Mouse (Mus musculus) bone marrow, adult 2 months (tissue): ENCODE data around the gene Tradd. TPM values are rescaled to one million over a fixed set of nuclear protein-coding genes. Genes with fewer than 3 reads are reported as not detected.
A peak's percentile ranks its signal among the peaks of the same experiment; 100 is the strongest.
"Not testable (repeated sequence)": the region's sequence is repeated elsewhere in the genome, so short reads cannot be mapped to it uniquely, and the experiment has no call there.

ENCODE experiments used
- H3K27ac ChIP-seq: fragments of 200-500 bp; 2 replicates; pipeline ENCODE4 v1.5.1; 2012; ENCODE audit warnings: low read depth, mild to moderate bottlenecking, control low read depth, inconsistent platforms, low read length; ENCODE audit not compliant: control insufficient read depth, poor library complexity, insufficient read depth
- H3K4me1 ChIP-seq: fragments of 200-500 bp; 2 replicates; pipeline ENCODE4 v1.6.1; 2011; ENCODE audit warnings: low read length; ENCODE audit not compliant: control insufficient read depth, insufficient read depth
- H3K4me3 ChIP-seq: fragments of 200-500 bp; replicated peaks from 2 replicates; pipeline ENCODE3; 2011; ENCODE audit warnings: mild to moderate bottlenecking, low read depth, low read length, control low read depth; ENCODE audit not compliant: control insufficient read depth
- CTCF ChIP-seq: fragments of 200-500 bp; IDR thresholded peaks from 2 replicates; pipeline ENCODE4 v1.5.1; 2011; ENCODE audit warnings: low read length, control low read depth; ENCODE audit not compliant: control insufficient read depth, insufficient read depth
- POLR2A ChIP-seq: fragments of 200-500 bp; IDR thresholded peaks from 2 replicates; pipeline ENCODE4 v1.6.1; 2011; ENCODE audit warnings: low read depth, mild to moderate bottlenecking, control low read depth, low read length, borderline replicate concordance; ENCODE audit not compliant: control insufficient read depth
- WGBS: fragments of 180-500 bp; shearing (Covaris S2); methylation state at CpG from one replicate; pipeline ENCODE4 v1.1.7; 2018; 5-methylcytosine and 5-hydroxymethylcytosine counted together
- polyA plus RNA-seq: library from polyadenylated mRNA; stranded (reverse); fragments of >200 nt; gene quantifications from 2 replicates; pipeline ENCODE4 v1.2.4, GENCODE M21; 2011; ENCODE audit warnings: low replicate concordance; ENCODE audit not compliant: missing spikeins, insufficient read depth, insufficient read length

Gene Tradd
- polyA plus RNA-seq, 1 experiment: 11.3 TPM

DNA sequence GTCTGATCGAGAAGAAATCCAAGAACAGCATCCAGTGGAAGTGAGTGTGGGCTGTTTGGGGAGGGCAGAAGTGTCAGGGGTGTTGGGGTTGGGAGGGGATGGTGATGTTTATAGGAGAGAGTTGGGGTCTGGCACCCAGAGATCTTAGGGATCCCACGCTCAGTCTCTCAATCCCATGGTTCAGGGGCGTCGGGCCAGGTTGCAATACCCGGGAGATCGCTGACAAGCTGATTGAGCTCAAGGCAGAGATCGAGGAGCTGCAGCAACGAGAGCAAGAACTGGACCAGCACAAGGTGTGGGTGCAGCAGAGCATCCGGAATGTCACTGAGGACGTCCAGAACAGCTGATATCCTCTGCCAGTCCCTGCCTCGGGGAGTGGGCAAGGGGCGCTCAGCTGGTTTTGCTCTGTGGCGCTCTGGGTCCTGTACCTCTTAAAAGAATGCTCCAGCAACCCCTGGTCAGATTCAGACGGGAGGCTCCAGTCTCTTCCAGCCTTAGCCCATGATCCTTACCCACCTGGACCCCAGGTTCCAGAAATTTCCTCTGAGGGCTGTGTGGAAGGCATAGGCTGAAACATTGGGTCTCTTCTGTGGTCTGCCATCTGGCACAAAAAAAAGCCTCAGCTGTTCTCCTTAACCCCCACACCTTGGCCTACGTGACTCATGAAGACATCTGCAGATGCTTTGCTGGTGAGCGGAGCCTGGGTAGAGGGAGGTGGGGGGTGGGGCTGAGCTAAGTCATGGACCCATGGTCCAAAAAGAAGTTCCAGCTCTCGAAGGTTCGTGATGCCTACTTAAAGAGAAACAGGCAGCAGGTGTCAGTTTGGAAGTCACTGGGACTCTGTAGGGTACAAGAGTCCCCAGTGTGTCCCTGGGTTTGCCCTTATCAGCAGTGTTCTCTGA, 34.2 kb upstream of the Tradd start:
- TF ChIP-seq CTCF (no peak), POLR2A (no peak)
- 46% methylated on average over 18 of the region's 18 CpGs for WGBS

DNA sequence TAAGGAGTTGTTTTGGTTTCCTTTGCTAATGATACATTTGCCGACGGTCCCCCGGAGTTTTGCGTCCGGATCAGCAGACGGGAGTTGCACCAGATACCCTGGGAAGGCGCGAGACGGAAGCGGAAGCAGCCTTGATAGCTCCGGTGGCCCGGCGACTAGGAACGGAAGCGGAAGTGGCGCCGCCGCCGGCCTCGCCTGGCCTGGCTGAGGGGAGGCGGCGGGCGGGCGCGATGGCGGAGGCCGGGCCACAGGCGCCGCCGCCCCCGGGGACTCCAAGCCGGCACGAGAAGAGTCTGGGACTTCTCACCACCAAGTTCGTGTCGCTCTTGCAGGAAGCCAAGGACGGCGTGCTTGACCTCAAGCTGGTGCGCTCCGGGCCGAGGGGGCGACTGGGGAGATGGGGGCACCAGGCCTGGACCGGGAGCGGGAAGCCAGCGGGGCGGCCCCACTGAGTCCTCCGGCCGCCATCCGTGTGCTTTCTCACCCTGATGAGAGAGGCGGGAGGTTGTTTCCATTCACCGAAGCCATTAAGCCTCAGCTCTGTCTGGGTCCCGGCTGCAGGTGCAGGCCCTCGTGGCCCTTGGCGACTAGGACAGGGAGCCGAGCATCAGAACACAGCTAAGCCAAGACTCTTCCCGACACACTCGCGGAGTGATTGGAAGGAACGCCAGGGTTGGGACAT, 33.2 kb upstream of the Tradd start, which contains the start of gene E2f4:
Gene E2f4 (plus strand): TSS at position 153 of the 682 bp plus-strand sequence.
- H3K27ac ChIP-seq: peak within 1 kb of the TSS; percentile 90
- peaks cover 4% of the 10 kb centered on the region for H3K4me1 ChIP-seq
- under 1% methylated on average over 58 of the region's 58 CpGs for WGBS
- TF ChIP-seq POLR2A: peak; percentile 89; the same call in 1 of the 2 replicates
- TF ChIP-seq CTCF: no peak
- H3K4me3 ChIP-seq: peak within 1 kb of the TSS; percentile 99

More for the DNA sequence above, 34.2 kb upstream of the Tradd start:
- Histone ChIP-seq H3K4me3 (peak overlapping the region; percentile 99), H3K27ac (peak overlapping the region; percentile 90), H3K4me1 (peaks cover 4% of the 10 kb centered on the region)

GRCm38 (mm10) chr8:105295895-105296573, 31.6 kb upstream of the Tradd start, which contains the start of gene Exoc3l:
Gene Exoc3l (minus strand): TSS chr8:105296101.
- Histone ChIP-seq H3K4me1 (peaks cover 4% of the 10 kb centered on the region), H3K4me3 (no peak within 1 kb of the TSS)

GRCm38 (mm10) chr8:105295256-105295655, 30.8 kb upstream of the Tradd start:
- H3K27ac ChIP-seq: no peak overlapping the region
- 66% methylated on average over 11 of the region's 11 CpGs for WGBS

More at GRCm38 (mm10) chr8:105295895-105296573, 31.6 kb upstream of the Tradd start, which contains the start of gene Exoc3l:
- WGBS: 12% methylated on average over 11 of the region's 11 CpGs
- no peak within 1 kb of the TSS for H3K27ac ChIP-seq
- no peak for TF ChIP-seq CTCF
- no peak for TF ChIP-seq POLR2A

GRCm38 (mm10) chr8:105294776-105295175, 30.4 kb upstream of the Tradd start:
- H3K4me1 ChIP-seq: peaks cover 8% of the 10 kb centered on the region
- 87% methylated on average over 9 of the region's 9 CpGs for WGBS
- no peak overlapping the region for H3K27ac ChIP-seq
- H3K4me3 ChIP-seq: no peak overlapping the region
- TF ChIP-seq POLR2A (no peak), CTCF (no peak)

More at GRCm38 (mm10) chr8:105295256-105295655, 30.8 kb upstream of the Tradd start:
- TF ChIP-seq CTCF (no peak), POLR2A (no peak)
- H3K4me1 ChIP-seq: peaks cover 4% of the 10 kb centered on the region
- H3K4me3 ChIP-seq: no peak overlapping the region

DNA sequence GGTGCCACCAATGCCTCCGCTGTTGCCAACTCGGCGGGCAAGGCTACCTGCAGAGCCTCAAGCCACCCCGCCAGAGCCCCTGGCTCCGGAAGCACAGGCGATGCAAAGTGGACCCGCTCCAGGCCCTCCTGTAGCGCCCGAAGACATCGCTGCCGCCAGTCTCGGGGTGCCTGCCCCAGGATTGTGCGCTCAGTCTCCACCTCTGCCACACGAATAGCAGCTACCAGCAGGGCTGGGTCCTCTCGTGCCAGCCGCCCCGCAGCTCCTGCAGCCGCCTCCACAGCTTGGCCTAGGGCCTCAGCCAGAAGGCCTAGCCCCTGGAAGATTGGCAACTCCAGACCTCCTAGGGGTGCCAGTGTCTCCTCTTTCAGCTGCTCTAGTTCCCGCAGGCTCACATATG, 29.0 kb upstream of the Tradd start:
- Histone ChIP-seq H3K4me3 (no peak overlapping the region), H3K27ac (no peak overlapping the region), H3K4me1 (peaks cover 7% of the 10 kb centered on the region)
- TF ChIP-seq POLR2A (no peak), CTCF (no peak)
- WGBS: 93% methylated on average over 19 of the region's 19 CpGs

DNA sequence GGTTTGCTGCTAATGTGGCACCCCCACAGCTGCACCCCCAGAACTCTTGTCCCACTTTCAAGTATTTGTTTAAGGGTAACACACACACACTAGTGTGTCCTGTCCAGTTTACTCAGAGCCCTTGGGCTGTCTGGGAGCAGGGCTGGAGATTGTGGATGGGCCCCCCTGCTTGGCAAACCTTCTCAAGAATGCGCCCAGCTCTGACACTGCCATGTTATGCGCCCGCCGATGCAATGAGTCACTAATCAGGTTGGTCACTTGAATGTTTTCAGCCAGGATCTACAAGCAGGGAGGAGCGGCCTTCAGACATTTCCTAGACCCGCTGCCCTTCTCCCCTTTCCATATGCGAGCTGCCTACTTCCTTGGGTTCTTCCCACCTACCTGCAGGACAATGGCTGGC, 28.1 kb upstream of the Tradd start:
- H3K4me3 ChIP-seq: no peak overlapping the region
- no peak for TF ChIP-seq POLR2A
- peaks cover 5% of the 10 kb centered on the region for H3K4me1 ChIP-seq
- H3K27ac ChIP-seq: no peak overlapping the region
- WGBS: 89% methylated on average over 7 of the region's 7 CpGs

DNA sequence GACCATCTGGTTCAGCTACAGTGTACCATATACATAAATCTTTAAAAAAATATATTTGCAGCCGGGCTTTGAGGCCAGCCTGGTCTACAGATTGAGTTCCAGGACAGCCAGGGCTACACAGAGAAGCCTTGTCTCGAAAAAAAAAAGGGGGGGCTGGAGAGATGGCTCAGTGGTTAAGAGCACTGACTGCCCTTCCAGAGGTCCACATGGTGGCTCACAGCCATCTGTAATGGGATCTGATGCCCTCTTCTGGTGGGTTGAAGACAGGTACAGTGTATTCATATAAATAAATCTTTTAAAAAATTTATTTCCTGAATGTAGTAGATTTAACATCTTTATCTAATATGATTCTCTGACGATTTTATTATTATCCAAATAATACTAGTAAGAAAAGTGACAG, 27.4 kb upstream of the Tradd start:
- peak; percentile 6; the same call in 1 of the 2 replicates for TF ChIP-seq CTCF
- not testable (repeated sequence) for H3K4me1 ChIP-seq, H3K27ac ChIP-seq, H3K4me3 ChIP-seq
- WGBS: 52% methylated on average over 3 of the region's 3 CpGs

GRCm38 (mm10) chr8:105291364-105291763, 27.0 kb upstream of the Tradd start:
- H3K4me3 ChIP-seq, H3K27ac ChIP-seq, H3K4me1 ChIP-seq: not testable (repeated sequence)
- 77% methylated on average over 8 of the region's 8 CpGs for WGBS
